Mouse (Mus musculus) hindbrain, embryonic 16.5 days (tissue): ENCODE data around the gene Rabac1. TPM values are rescaled to one million over a fixed set of nuclear protein-coding genes. Genes with fewer than 3 reads are reported as not detected.

ENCODE experiments used
- microRNA-seq: library from miRNA; unstranded; fragments of <30 nt; microRNA quantifications from one replicate; pipeline ENCODE4, GENCODE M21; 2017
- polyA plus RNA-seq: library from polyadenylated mRNA; unstranded; fragments of >200 nt; fragmentation: Nextera tagmentation; extraction: Ambion mirVana; gene quantifications from 2 replicates; pipeline ENCODE4 v1.2.1, GENCODE M21; 2015

Gene Rabac1
- polyA plus RNA-seq, 1 experiment from 2014 or later: 404 TPM

Small RNAs within 50 kb of the gene (microRNA-seq; reads per million reads assigned to microRNA genes)
- gene Mir7046: 0.62 reads per million
- 1.9 reads per million for gene Mir7047

Other genes starting within 250 kb of the Rabac1 start
- gene Gm4763, start 245.8 kb downstream of the Rabac1 start, polyA plus RNA-seq: not detected in 2 replicates
- gene Cd177, start 212.4 kb downstream of the Rabac1 start, polyA plus RNA-seq: 0.20 and 0.52 TPM in 2 replicates
- gene Ceacam10, start 195.5 kb downstream of the Rabac1 start, polyA plus RNA-seq: 0.40 and 0.69 TPM in 2 replicates
- gene Gm9844, start 110.5 kb downstream of the Rabac1 start, polyA plus RNA-seq: 21.4 and 53.5 TPM in 2 replicates
- gene Lypd4, start 102.8 kb downstream of the Rabac1 start, polyA plus RNA-seq: 0.21 and 0.29 TPM in 2 replicates
- gene Dmrtc2, start 102.7 kb downstream of the Rabac1 start, polyA plus RNA-seq: 0.30 and 0.47 TPM in 2 replicates
- gene Rps19, start 88.4 kb downstream of the Rabac1 start, polyA plus RNA-seq: 1,005 and 1,089 TPM in 2 replicates
- 0.34 and 0.39 TPM in 2 replicates for gene Cd79a, start 75.4 kb downstream of the Rabac1 start, polyA plus RNA-seq
- gene Arhgef1, start 69.8 kb downstream of the Rabac1 start, polyA plus RNA-seq: 47.0 and 62.1 TPM in 2 replicates
- 4.6 and 5.2 TPM in 2 replicates for gene Gm4881, start 28.3 kb downstream of the Rabac1 start, polyA plus RNA-seq
- gene Atp1a3, start 33.2 kb upstream of the Rabac1 start, polyA plus RNA-seq: 678 and 702 TPM in 2 replicates
- gene Grik5, start 99.6 kb upstream of the Rabac1 start, polyA plus RNA-seq: 12.5 and 15.8 TPM in 2 replicates
- gene Zfp574, start 99.8 kb upstream of the Rabac1 start, polyA plus RNA-seq: 30.0 and 39.7 TPM in 2 replicates
- gene Pou2f2, start 207.0 kb upstream of the Rabac1 start, polyA plus RNA-seq: 19.8 and 28.7 TPM in 2 replicates
- gene Dedd2, start 247.9 kb upstream of the Rabac1 start, polyA plus RNA-seq: 14.2 and 14.8 TPM in 2 replicates
- gene Zfp526, start 248.7 kb upstream of the Rabac1 start, polyA plus RNA-seq: 1.6 and 1.8 TPM in 2 replicates